In the genomic region with DNA sequence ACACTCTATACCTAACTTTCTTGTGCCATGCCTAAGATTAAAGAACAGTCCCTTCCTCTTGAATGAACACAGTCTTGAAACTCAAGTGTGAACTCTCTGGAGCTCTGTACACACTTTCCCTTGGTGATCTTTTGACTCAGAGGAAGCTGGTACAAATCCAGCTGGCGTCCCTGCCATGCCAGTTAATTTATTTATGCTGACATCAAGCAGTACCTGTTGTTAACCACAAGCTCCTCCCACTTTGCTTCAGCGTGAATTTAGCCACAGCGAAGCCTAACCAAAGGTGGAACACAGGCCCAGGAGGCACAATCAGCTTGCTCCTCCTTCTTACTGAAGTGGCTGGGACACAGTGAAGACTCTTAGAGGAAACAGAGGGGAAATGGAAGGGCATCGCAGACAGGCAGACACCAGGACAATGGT, we compare ENCODE assay signal across 9 mouse cellular contexts. TPM values are rescaled to one million over a fixed set of nuclear protein-coding genes. Genes with fewer than 3 reads are reported as not detected.
A peak's percentile ranks its signal among the peaks of the same experiment; 100 is the strongest.
DNase-seq lines count a peak whose midpoint lies in the region; ATAC-seq lines count a peak whose summit lies in the region.
"Had no signal": no experiment of that assay in that cellular context is flagged by ENCODE, and none has a peak within 500 bp of the region (broad histone marks: within the 10 kb centered on the region; RNA-seq: fewer than 3 reads in every experiment).

No protein-coding gene starts in this region.

- DNase-seq in CD4-positive, CD25-positive, alpha-beta regulatory T cell, adult 2 months (ENCODE audit: low read depth, low spot score), result peak; percentile 78
- DNase-seq in Muller cell, postnatal 12 days (ENCODE audit: inconsistent ontology term), result peak; percentile 23
- peak; percentile 71 for DNase-seq in kidney, postnatal 14 days
- DNase-seq in layer of hippocampus, postnatal 10 days (ENCODE audit: low spot score in 2 of 2), result no peak
- no peak for DNase-seq in left cerebral cortex, adult 9 months (ENCODE audit: low spot score in 2 of 2)

- 5% methylated on average over 4 of the region's 4 CpGs for WGBS in forebrain, embryonic 16.5 days

- no peaks in the 10 kb centered on the region for H3K27me3 ChIP-seq in forebrain, embryonic 16.5 days (replicated peaks; ENCODE audit: control insufficient read depth, insufficient read depth, low read length)

- H3K4me1 ChIP-seq in forebrain, embryonic 16.5 days (replicated peaks; ENCODE audit: control insufficient read depth, insufficient read depth, low read length), result 0 out of 2 replicates have a peak, but pooled peaks cover 3% of the 10 kb centered on the region

- peak overlapping the region; percentile 7; the same call in 1 of the 2 replicates for H3K4me3 ChIP-seq in forebrain, embryonic 16.5 days (replicated peaks; ENCODE audit: low read length)

- no peaks in the 10 kb centered on the region for H3K9me3 ChIP-seq in forebrain, embryonic 16.5 days (ENCODE audit: control insufficient read depth, low read length)

- H3K36me3 ChIP-seq in forebrain, embryonic 16.5 days (ENCODE audit: control insufficient read depth, insufficient read depth), result no peaks in the 10 kb centered on the region

- H3K27ac ChIP-seq in forebrain, embryonic 16.5 days (ENCODE audit: low read length), result no peak overlapping the region
- H3K27ac ChIP-seq: liver, embryonic 14.5 days had no signal

- H3K4me2 ChIP-seq in forebrain, embryonic 16.5 days (ENCODE audit: low read length), result peak overlapping the region; percentile 22; the same call in 1 of the 2 replicates

- H3K9ac ChIP-seq in forebrain, embryonic 16.5 days (replicated peaks; ENCODE audit: low read depth, low read length), result 0 out of 2 replicates have a peak overlapping the region, but pooled peaks have one; percentile 12
- H3K9ac ChIP-seq: liver, embryonic 14.5 days had no signal

- ATAC-seq in forebrain, embryonic 16.5 days, result peak; percentile 66; the same call in 1 of the 2 replicates
- ATAC-seq in megakaryocyte-erythroid progenitor cell, adult 5-6 weeks (replicated peaks; ENCODE audit: low FRiP score, low TSS enrichment, poor library complexity, severe bottlenecking), result peak; percentile 85
- no peak for ATAC-seq in frontal cortex, adult (ENCODE audit: low TSS enrichment)

RNA-seq across cellular contexts. Expression of a gene that starts 20.7 kb away (rescaled TPM):
- 0.20 and 0.30 TPM in 2 replicates for polyA plus RNA-seq in forebrain, embryonic 16.5 days (2015; fragmentation: Nextera tagmentation; extraction: Ambion mirVana)
- not detected in 2 replicates for total RNA-seq in megakaryocyte-erythroid progenitor cell, adult 5-6 weeks (2014; fragmentation: Nextera tagmentation)
- not detected in 2 replicates for total RNA-seq in megakaryocyte-erythroid progenitor cell, adult 5-6 weeks (2017)
- total RNA-seq in layer of hippocampus, postnatal 10 days (2021), result not detected
- polyA plus RNA-seq: liver, embryonic 14.5 days had no signal

RNA-seq across cellular contexts. Expression of a gene that starts 27.2 kb away (rescaled TPM):
- 1.7 and 3.1 TPM in 2 replicates for polyA plus RNA-seq in forebrain, embryonic 16.5 days (2015; fragmentation: Nextera tagmentation; extraction: Ambion mirVana)
- total RNA-seq in megakaryocyte-erythroid progenitor cell, adult 5-6 weeks (2014; fragmentation: Nextera tagmentation), result not detected in 2 replicates
- not detected in 2 replicates for total RNA-seq in megakaryocyte-erythroid progenitor cell, adult 5-6 weeks (2017)
- 1 to 10 TPM in 1 of 2 experiments, under 1 TPM in 1; 0.73 to 1.2 TPM for total RNA-seq in layer of hippocampus, postnatal 10 days (2021)

RNA-seq across cellular contexts. Expression of a gene that starts 34.3 kb away (rescaled TPM):
- polyA plus RNA-seq in forebrain, embryonic 16.5 days (2015; fragmentation: Nextera tagmentation; extraction: Ambion mirVana), result 97.3 and 97.9 TPM in 2 replicates
- not detected in 2 replicates for total RNA-seq in megakaryocyte-erythroid progenitor cell, adult 5-6 weeks (2014; fragmentation: Nextera tagmentation)
- not detected in 2 replicates for total RNA-seq in megakaryocyte-erythroid progenitor cell, adult 5-6 weeks (2017)
- total RNA-seq in layer of hippocampus, postnatal 10 days (2021), result 100 to 1,000 TPM; 246 to 252 TPM

Comparison
In these comparisons a context has a peak if more than half of its experiments do, and no peak if none do; other contexts are left out.
1. DNase-seq: peak in CD4-positive, CD25-positive, alpha-beta regulatory T cell, adult 2 months (single experiment), Muller cell, postnatal 12 days (single experiment) and kidney, postnatal 14 days (single experiment); none in layer of hippocampus, postnatal 10 days (0 of 2) and left cerebral cortex, adult 9 months (0 of 2).
2. RNA of a gene that starts 34.3 kb away (total RNA-seq): 246 to 252 TPM in layer of hippocampus, postnatal 10 days; not detected in megakaryocyte-erythroid progenitor cell, adult 5-6 weeks; every median in the first group is over 100 times any median in the second.